Mouse (Mus musculus) neural tube, embryonic 10.5 days (tissue): Measurements from ENCODE around the gene Dok4.
"Not testable (repeated sequence)": the region's sequence is repeated elsewhere in the genome, so short reads cannot be mapped to it uniquely, and the experiment has no call there.

Experiments used
- DNase-seq: peaks from one replicate; pipeline ENCODE4 v3.0.0-alpha.2; 2017; ENCODE audit warnings: low spot score; ENCODE audit errors: extremely low spot score

The Dok4 gene

GRCm38 (mm10) chr8:94880742-94881141, 4.6 kb upstream of the Dok4 start:
- DNase-seq: no peak

DNA sequence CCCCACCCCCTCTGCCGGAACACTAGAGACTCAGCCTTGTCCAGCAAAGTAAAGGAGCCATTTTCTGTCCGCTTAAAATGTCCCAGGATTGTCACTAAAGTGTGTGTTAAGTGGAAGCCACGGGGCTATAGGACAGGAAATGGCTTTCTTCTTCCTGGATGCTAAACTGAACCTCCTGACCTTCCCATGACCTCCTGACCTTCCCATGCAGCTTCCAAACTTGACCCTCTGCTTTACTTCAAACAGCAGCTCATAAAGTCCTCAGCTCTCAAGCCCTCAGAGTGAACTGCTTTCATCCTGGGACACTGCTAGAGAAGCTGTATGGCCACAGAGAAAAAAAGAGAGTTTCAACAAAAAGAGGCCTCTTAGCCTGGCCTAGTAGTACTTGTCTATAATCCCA, 690 bp upstream of the Dok4 start:
- DNase-seq: no peak

GRCm38 (mm10) chr8:94875871-94876150, 319 bp downstream of the Dok4 start:
- no peak for DNase-seq

- DNase-seq: peak; percentile 42
These were observed 847 bp downstream of the Dok4 start for GRCm38 (mm10) chr8:94875096-94875870.

DNA sequence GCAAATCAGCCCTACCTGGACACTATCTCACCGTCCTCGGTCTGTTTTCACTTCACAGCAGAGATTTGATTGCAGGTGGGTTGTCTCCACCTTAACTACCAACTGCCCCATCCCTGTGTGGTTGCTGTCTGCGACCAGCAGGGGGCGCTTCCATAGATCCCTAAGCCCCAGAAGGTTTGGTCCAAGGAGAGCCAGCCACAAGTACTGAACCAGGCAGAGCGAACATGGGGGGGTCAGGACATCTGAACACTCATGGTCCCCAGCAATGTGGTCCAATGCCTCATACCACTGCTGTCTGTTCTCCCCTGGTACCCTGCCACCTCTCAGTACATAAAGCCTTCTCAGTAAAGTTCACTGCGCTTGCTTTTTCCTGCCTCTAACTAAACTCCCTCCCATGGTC, 1.8 kb downstream of the Dok4 start:
- peak; percentile 70 for DNase-seq

DNA sequence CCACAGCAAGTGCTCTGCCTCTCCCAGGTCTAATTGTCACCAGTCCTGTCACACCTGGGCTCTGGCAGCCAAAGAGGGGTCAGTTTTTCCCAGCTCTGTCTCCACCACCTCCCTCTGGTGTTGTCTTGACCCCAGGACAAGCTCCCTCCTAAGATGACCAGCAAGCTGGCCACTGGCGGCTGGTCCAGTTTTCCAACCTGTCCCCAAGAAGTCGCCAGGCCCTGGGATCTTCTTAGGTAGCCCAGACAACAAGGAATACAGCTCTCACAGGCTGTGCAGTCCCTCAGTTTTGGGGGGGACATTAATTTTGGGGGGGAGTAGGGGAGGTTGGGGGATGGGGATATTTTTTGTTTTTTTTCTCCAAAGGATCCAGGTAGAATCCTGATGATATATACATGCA, 3.6 kb downstream of the Dok4 start:
- no peak for DNase-seq

GRCm38 (mm10) chr8:94872156-94872555, 4.0 kb downstream of the Dok4 start:
- DNase-seq: no peak

DNA sequence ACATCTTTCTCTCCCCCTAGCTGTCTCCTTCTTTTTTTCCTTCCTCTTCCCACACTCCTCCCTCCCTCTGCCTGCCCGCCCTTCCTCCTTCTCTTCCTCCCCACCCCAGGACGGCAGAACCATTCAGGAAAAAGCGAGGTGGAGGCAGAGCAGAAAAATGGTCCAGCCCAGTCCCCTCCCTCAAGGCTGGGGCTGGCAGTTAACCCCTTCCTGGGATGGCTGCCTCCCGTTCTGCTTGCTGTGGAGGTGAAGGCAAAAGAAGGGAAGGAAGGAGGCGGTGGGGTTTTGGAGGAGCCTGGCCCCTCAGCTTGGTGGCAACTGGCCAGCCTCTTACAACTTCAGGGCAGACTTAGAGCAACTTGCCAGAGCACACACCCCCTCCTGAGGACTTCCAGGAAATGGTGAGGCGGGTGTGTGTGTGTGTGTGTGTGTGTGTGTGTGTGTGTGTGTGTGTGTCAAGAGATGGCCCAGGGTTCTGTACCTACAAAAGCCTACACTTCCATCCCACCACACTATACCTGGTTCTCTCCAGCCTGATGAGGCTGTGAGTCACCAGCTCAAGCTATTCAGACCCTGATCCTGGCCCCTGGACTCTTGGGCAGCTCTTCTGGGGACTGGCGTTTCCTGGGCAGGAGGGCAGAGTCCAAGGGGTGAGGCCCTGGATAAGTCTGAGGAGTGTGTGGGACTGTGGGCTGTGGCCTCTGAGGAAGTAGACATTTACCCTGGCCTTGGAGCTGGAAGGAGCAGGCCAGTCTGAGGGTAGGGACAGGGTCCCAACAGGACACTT, 4.8 kb downstream of the Dok4 start:
- DNase-seq: peak; percentile 51

DNA sequence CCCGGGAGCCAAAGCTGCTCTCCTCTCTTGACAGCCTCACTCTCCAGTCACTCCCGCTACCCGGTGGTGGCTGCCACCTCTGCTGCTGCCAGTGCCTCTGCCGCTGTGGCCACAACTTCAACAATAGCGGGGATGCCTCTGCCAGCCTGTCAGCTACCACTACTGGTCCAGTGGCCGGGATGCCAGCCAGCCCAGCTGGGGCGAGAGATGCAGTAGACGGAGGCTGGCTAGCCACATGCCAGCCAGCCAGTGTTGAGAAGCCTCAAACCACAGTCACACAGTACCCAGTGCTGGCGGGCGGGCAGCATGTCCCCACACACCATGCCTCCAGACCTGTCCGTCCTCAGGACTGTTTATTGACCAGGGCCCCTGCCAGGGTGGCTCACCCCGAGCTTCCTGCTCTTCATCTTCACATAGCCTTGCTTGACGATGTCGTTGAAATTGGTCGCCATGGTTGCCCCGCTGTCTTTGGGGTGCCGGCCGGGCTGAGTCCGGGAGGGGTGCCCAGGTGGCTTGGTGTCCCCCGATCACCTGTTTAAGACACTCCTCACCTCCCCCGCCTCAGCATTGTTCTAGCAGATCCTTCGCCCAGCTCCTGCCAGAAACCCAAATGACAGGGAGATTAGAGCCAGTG, 5.5 kb downstream of the Dok4 start:
- DNase-seq: peak; percentile 30

- no peak for DNase-seq
These were observed 6.1 kb downstream of the Dok4 start for GRCm38 (mm10) chr8:94870003-94870402.

- DNase-seq: no peak
These were observed 7.0 kb downstream of the Dok4 start for GRCm38 (mm10) chr8:94869146-94869545.

GRCm38 (mm10) chr8:94866921-94867320, 9.2 kb downstream of the Dok4 start:
- DNase-seq: no peak

DNA sequence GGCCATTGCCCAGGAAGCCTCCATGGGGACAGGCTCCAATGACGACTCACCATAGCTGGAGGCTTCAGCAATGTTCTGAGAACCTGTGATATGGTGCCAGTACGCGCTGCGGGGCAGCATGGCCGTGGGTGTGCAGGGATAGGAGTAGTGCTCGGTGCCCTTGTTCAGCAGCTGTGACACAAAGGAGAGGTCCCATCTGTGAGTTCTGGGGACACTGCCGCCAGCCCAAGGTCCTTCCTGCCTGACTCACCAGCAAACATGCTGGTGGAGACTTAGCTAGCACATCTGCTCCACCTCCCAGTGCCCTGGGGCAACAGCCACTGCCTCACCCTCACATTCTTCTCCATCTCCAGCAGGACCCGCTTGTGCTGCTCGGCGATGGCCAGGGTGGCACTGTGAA, 10.8 kb downstream of the Dok4 start:
- no peak for DNase-seq

DNA sequence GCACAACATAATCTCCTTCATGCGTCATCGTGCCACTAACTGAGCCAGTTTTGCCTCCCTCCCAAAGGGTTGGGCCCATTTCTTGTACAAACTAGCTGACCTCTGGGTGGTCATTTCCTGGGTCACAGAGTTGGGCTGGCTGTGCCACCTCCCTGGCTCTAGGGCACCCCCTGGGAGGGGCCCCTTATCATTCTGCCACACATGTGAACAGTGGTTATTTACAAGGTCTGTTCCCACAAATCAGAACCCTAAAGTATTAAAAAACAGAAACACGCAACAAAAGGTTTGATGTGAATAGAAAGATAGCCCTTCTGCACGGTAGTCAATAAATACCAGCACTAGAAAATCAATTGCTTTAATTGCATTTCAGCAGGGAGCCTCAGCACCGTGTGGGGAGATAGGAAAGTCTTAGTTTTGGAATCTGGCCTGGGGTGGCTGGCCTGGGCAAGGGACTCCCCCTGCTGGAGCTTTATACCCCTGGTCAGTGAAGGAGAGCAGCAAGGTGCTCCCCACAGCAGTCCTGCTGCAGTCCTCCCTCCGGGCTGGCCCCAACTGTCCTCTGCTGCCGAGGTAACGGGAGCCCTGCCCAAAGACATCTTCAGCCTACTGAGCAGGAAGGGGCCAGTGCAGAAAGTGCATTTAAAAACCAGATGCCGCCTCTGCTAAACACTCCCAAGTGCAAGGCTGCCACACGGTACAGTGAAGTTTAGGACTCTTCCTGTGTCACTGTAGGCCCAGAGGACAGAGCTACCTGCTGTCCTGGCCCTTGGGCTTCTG, 12.0 kb downstream of the Dok4 start:
- no peak for DNase-seq

DNA sequence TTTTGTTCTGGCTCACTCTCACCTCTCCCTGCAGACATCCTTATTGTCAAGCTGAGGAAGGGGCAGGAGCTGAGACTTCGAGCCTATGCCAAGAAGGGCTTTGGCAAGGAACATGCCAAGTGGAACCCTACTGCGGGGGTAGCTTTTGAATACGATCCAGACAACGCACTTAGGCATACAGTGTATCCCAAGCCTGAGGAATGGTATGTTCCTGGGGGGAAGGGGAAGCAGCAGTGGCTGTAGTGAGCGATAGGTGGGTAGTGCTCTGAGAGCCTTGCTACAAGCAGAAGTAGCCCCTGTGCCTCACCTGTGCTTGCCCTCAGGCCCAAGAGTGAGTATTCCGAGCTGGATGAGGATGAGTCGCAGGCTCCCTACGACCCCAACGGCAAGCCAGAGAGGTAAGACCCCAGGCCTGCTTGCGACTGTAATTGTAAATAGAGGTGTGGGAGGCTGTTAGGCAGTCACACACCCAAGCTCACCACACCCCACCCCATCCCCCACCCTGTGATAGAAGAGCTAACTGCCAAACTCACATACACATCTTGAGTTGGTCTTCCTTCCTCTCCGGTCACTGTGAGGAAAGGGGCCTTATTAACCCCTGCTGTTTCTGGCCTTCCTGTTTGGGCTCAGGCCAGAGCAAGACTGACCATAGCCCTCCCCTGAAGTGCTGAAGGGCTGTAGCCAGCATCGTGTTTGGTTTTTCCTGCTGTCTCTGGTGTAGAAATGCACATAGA, 13.5 kb downstream of the Dok4 start:
- no peak for DNase-seq

- peak; percentile 62 for DNase-seq
These were observed 14.7 kb downstream of the Dok4 start for GRCm38 (mm10) chr8:94861352-94861910.

- DNase-seq: peak; percentile 94
These were observed 18.6 kb downstream of the Dok4 start, which contains the start of gene Polr2c for GRCm38 (mm10) chr8:94857346-94858173. TSS of gene Polr2c (plus strand) at chr8:94857450.

DNA sequence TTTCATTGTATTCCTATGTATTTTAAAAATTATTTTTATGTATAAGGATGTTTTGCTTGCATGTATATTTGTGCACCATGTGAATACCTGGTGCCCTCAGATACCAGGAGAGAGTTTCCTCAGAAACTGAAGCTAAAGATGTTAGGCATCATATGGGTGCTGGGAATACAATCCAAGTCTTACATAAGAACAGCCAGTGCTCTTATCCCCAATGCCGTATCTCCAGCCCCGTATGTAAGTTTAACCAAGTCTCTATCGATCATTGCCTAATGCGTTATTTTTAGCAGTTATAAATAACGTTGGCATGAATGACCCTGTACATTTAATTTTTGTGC, 19.2 kb downstream of the Dok4 start:
- DNase-seq: no peak

- DNase-seq: not testable (repeated sequence)
These were observed 21.4 kb downstream of the Dok4 start for GRCm38 (mm10) chr8:94854761-94855160.

- no peak for DNase-seq
These were observed 26.1 kb downstream of the Dok4 start for GRCm38 (mm10) chr8:94850049-94850448.
